Mouse (Mus musculus) forebrain, embryonic 11.5 days (tissue): ENCODE data around the gene Pcgf5. TPM values are rescaled to one million over a fixed set of nuclear protein-coding genes. Genes with fewer than 3 reads are reported as not detected.

Experiments used
- ATAC-seq: fragments of 200-750 bp; cut with Nextera tagmentation; replicated peaks from 2 replicates; pipeline ENCODE4 v1.8.0; 2017; ENCODE audit warnings: moderate TSS enrichment; ENCODE audit not compliant: low FRiP score
- DNase-seq: peaks from one replicate; pipeline ENCODE4 v3.0.0-alpha.2; 2017; ENCODE audit warnings: low spot score
- H3K27ac ChIP-seq: fragments of 300-500 bp; sonication (generic); 2 replicates; pipeline ENCODE4 v1.5.1; 2014; ENCODE audit warnings: low read depth, low read length
- H3K27me3 ChIP-seq: fragments of 300-500 bp; sonication (generic); 2 replicates; pipeline ENCODE4 v1.6.1; 2014; ENCODE audit warnings: mild to moderate bottlenecking, low read length, mixed read lengths; ENCODE audit not compliant: control insufficient read depth, insufficient read depth
- H3K36me3 ChIP-seq: fragments of 300-500 bp; sonication (generic); 2 replicates; pipeline ENCODE4 v1.6.1; 2014; ENCODE audit warnings: mild to moderate bottlenecking, low read length, moderate library complexity, mixed read lengths; ENCODE audit not compliant: control insufficient read depth, insufficient read depth
- H3K4me1 ChIP-seq: fragments of 300-500 bp; sonication (generic); replicated peaks from 2 replicates; pipeline ENCODE4 v1.6.1; 2014; ENCODE audit warnings: low read length, mixed read lengths; ENCODE audit not compliant: control insufficient read depth, insufficient read depth
- H3K4me2 ChIP-seq: fragments of 300-500 bp; sonication (generic); 2 replicates; pipeline ENCODE4 v1.6.1; 2014; ENCODE audit warnings: low read depth, mild to moderate bottlenecking, low read length, moderate library complexity, mixed read lengths; ENCODE audit not compliant: severe bottlenecking
- H3K4me3 ChIP-seq: fragments of 300-500 bp; sonication (generic); 2 replicates; pipeline ENCODE4 v1.5.1; 2014; ENCODE audit warnings: low read depth, low read length
- H3K9ac ChIP-seq: fragments of 300-500 bp; sonication (generic); 2 replicates; pipeline ENCODE4 v1.6.1; 2014; ENCODE audit warnings: low read length
- H3K9me3 ChIP-seq: fragments of 300-500 bp; sonication (generic); 2 replicates; pipeline ENCODE4 v1.6.1; 2016; ENCODE audit warnings: low read length, mixed read lengths; ENCODE audit not compliant: control insufficient read depth
- WGBS: fragments of 180-500 bp; shearing (Covaris S2); extraction: QIAGEN DNeasy Blood & Tissue Kit; methylation state at CpG from one replicate; pipeline ENCODE4 v1.1.7; 2014; 5-methylcytosine and 5-hydroxymethylcytosine counted together
- polyA plus RNA-seq: library from polyadenylated mRNA; unstranded; fragments of >200 nt; fragmentation: Nextera tagmentation; extraction: Ambion mirVana; gene quantifications from 2 replicates; pipeline ENCODE4 v1.2.1, GENCODE M21; 2014

Gene Pcgf5
- polyA plus RNA-seq, 1 experiment from 2014 or later, result 14.9 TPM

DNA sequence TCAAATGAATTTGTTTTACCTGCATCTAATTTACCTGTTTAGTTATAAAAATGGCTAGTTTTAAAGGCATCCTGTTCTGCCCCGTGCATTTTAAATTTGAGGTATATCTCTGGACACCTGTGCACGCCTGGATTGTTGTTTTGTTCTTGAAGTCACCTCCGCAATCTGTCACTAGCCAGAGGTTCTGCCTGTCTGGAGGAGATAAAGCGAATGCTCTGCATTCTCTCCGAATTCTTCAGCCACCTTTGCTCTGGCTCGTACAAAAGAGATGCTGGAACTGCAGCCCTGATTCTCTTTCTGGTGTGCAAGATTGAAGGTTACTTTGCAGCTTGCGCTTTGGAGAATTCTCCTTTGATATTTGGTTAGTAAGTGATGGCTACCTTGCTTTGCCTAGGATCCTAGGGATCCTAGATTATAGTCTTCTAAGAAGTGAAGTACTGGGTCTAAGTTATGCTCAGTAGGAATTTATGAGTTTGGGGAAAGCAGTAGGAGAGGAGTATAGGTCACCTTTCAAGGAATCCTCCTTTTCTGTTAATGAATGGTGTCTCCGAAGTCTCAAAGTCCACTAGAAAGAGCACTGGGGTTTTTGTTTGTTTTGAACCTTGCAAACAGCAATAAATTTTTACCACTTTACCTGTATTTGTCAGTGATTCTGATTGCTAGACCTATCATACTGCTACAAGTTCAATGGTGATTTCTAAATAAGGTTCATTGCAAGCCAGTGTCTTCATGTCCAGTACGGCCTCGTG, 60.4 kb downstream of the Pcgf5 start:
- ATAC-seq (no peak), DNase-seq (no peak)
- Histone ChIP-seq H3K27me3 (peaks cover 3% of the 10 kb centered on the region; the same call in 1 of the 2 replicates), H3K9ac (no peak overlapping the region), H3K4me3 (no peak overlapping the region), H3K36me3 (no peaks in the 10 kb centered on the region), H3K27ac (no peak overlapping the region), H3K4me1 (no peaks in the 10 kb centered on the region), H3K9me3 (no peaks in the 10 kb centered on the region), H3K4me2 (peak overlapping the region; percentile 80; the same call in 1 of the 2 replicates)
- 68% methylated on average over 10 of the region's 10 CpGs for WGBS

- no peaks in the 10 kb centered on the region for H3K9me3 ChIP-seq
- 2% methylated on average over 32 of the region's 53 CpGs for WGBS
- peak overlapping the region; percentile 80 for H3K4me2 ChIP-seq
- H3K9ac ChIP-seq, result peak overlapping the region; percentile 72
- H3K27ac ChIP-seq, result no peak overlapping the region; the same call in 1 of the 2 replicates
- H3K4me1 ChIP-seq, result no peaks in the 10 kb centered on the region
- DNase-seq (peak; percentile 96), ATAC-seq (peak; percentile 98)
- H3K4me3 ChIP-seq, result peak overlapping the region; percentile 70
- H3K36me3 ChIP-seq, result no peaks in the 10 kb centered on the region
- H3K27me3 ChIP-seq, result peaks cover 3% of the 10 kb centered on the region; the same call in 1 of the 2 replicates
These were observed 61.3 kb downstream of the Pcgf5 start for GRCm38 (mm10) chr19:36409280-36409860.

GRCm38 (mm10) chr19:36409861-36410392, 61.8 kb downstream of the Pcgf5 start:
- peak; percentile 84 for ATAC-seq
- no peaks in the 10 kb centered on the region for H3K9me3 ChIP-seq
- H3K4me2 ChIP-seq, result peak overlapping the region; percentile 80
- no peaks in the 10 kb centered on the region for H3K36me3 ChIP-seq
- H3K27me3 ChIP-seq, result peaks cover 3% of the 10 kb centered on the region; the same call in 1 of the 2 replicates
- WGBS, result 1% methylated on average over 46 of the region's 82 CpGs
- H3K4me1 ChIP-seq, result no peaks in the 10 kb centered on the region
- no peak overlapping the region; the same call in 1 of the 2 replicates for H3K27ac ChIP-seq
- peak overlapping the region; percentile 70 for H3K4me3 ChIP-seq
- peak; percentile 68 for DNase-seq
- H3K9ac ChIP-seq, result peak overlapping the region; percentile 72

DNA sequence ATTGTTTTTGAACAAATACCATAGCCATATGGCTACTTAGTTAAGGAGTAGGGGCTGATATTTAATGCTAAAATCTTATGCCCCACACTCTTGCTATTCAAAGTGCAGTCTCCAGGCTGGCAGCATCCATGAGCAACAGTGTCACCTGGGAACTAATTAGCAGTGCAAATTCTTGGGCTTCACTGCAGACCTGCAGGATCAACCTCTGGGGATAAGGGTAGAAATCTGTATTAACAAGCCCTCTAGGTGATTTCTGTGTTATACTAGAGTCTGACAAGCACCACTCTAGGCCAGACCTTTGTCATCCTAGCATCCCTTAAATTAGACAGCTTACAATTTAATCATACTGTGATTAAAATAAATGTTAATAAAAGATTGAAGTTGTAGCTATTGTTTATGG, 71.8 kb downstream of the Pcgf5 start:
- H3K4me2 ChIP-seq, result no peak overlapping the region
- no peaks in the 10 kb centered on the region for H3K27me3 ChIP-seq
- H3K9me3 ChIP-seq, result no peaks in the 10 kb centered on the region
- ATAC-seq (no peak), DNase-seq (no peak)
- no peaks in the 10 kb centered on the region for H3K36me3 ChIP-seq
- no peak overlapping the region for H3K4me3 ChIP-seq
- no peak overlapping the region for H3K9ac ChIP-seq
- no peaks in the 10 kb centered on the region for H3K4me1 ChIP-seq
- no peak overlapping the region for H3K27ac ChIP-seq

DNA sequence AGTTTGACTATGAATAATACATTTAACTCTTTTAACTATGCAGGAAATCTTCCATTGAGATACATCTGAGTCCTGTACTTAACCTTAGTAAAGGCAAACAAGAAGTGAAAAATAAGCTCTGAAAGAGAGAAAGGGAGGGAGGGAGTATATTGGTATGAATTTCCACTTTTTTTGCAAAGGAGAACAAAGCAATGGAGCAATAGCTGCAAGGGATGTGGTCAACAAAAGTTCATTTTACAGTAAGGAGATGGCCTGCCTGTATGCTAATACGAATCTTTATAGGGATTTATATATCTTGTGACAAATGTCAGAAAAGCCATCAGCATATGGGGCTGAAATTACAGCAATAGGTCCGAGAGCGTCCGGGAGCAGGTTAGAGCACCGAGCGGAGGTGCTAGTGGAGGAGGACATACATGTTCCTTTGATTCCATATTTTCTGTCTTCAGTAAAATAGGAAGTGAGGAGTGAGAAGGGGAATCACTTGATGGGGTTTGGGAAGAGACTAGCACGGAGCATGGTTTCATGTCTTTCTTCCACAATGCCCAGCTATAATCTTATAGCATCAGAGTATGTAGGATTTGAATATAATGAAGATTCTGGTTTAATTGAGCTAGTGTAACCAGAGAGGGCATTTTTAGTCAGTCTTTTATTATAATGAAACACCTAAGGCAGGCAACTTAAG, 79.2 kb downstream of the Pcgf5 start:
- Histone ChIP-seq H3K4me1 (no peaks in the 10 kb centered on the region), H3K27ac (no peak overlapping the region), H3K4me2 (no peak overlapping the region), H3K4me3 (no peak overlapping the region), H3K36me3 (no peaks in the 10 kb centered on the region), H3K27me3 (no peaks in the 10 kb centered on the region), H3K9ac (no peak overlapping the region), H3K9me3 (no peaks in the 10 kb centered on the region)
- no peak for ATAC-seq
- WGBS, result 96% methylated on average over 7 of the region's 7 CpGs
- no peak for DNase-seq

- Histone ChIP-seq H3K27me3 (no peaks in the 10 kb centered on the region), H3K4me3 (no peak overlapping the region), H3K4me1 (no peaks in the 10 kb centered on the region), H3K27ac (no peak overlapping the region), H3K4me2 (no peak overlapping the region), H3K36me3 (no peaks in the 10 kb centered on the region), H3K9ac (no peak overlapping the region), H3K9me3 (no peaks in the 10 kb centered on the region)
- 90% methylated on average over 4 of the region's 4 CpGs for WGBS
- DNase-seq, result no peak
- ATAC-seq, result no peak
These were observed 80.0 kb downstream of the Pcgf5 start for GRCm38 (mm10) chr19:36428116-36428515.

DNA sequence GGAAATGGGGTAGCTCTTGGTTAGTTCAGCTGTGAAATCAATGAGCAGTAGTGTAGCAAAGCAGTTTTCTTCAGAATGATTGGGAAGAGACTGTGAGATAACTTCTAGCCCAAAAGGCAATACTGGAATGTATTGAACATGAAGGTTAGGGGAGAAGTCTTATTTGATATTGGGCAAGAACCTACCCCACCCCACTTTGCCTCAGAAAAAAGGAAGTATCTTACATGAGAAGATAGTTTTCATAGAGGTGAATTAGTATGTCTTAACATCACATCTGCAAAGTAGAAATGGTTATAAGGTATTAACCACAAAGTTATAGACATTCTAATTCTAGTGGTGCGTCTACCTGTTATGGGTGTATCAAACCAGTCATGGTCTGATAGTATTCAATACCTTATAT, 81.2 kb downstream of the Pcgf5 start:
- no peak for ATAC-seq
- H3K36me3 ChIP-seq, result no peaks in the 10 kb centered on the region
- no peaks in the 10 kb centered on the region for H3K27me3 ChIP-seq

DNA sequence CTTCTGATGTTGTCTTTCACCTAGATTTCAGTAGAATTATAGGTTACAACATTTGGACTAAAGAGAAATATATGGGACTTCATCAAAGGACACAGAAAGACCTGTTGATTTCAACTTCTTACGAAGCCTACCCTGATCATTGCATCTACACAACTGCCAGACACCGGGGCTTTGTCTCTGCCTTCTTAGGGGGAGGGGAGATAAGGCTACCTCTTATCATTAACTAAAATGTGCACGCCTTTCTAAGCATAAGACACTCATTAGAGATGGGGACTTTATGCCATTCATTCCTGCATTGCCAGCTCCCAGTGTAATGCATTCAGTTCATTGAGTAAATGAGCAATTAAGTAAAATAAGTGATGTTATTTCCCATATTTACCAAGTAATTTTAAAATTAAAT, 85.1 kb downstream of the Pcgf5 start:
- Histone ChIP-seq H3K36me3 (no peaks in the 10 kb centered on the region), H3K4me3 (no peak overlapping the region), H3K4me1 (no peaks in the 10 kb centered on the region), H3K9me3 (no peaks in the 10 kb centered on the region), H3K9ac (no peak overlapping the region), H3K4me2 (no peak overlapping the region), H3K27me3 (no peaks in the 10 kb centered on the region), H3K27ac (no peak overlapping the region)
- ATAC-seq, result no peak
- DNase-seq, result no peak
- 91% methylated on average over 3 of the region's 3 CpGs for WGBS

More for the DNA sequence above, 81.2 kb downstream of the Pcgf5 start:
- Histone ChIP-seq H3K4me3 (no peak overlapping the region), H3K9me3 (no peaks in the 10 kb centered on the region), H3K4me2 (no peak overlapping the region), H3K27ac (no peak overlapping the region), H3K9ac (no peak overlapping the region), H3K4me1 (no peaks in the 10 kb centered on the region)
- no peak for DNase-seq
- 95% methylated on average over 1 of the region's 1 CpGs for WGBS
